Mouse (Mus musculus) MEL (cell line): ENCODE measurements around the gene Rps26.

Source experiments
- CTCF ChIP-seq, 3 experiments: IDR thresholded peaks in 2 of 3; conservative IDR thresholded peaks in 1 of 3; 2 replicates each; pipeline ENCODE4 v1.5.1; 2011 to 2012; ENCODE audit warnings: low read length in 3 of 3, low read depth in 2 of 3, mild to moderate bottlenecking in 2 of 3, improper control_type of control experiment in 1 of 3, inconsistent platforms in 1 of 3, mixed read lengths in 1 of 3, moderate library complexity in 1 of 3; ENCODE audit not compliant: control insufficient read depth in 1 of 3, insufficient read depth in 1 of 3, poor library complexity in 1 of 3, severe bottlenecking in 1 of 3
- EP300 ChIP-seq, 2 experiments: IDR thresholded peaks; 2 replicates each; pipeline ENCODE4 v1.6.1; 2011; ENCODE audit warnings: improper control_type of control experiment in 2 of 2, low read length in 2 of 2, low read depth in 1 of 2, mild to moderate bottlenecking in 1 of 2
- POLR2A ChIP-seq, 2 experiments: IDR thresholded peaks; 2 replicates each; pipeline ENCODE4 v1.6.1; 2011 to 2012; ENCODE audit warnings: low read length in 2 of 2, mild to moderate bottlenecking in 2 of 2, control low read depth in 1 of 2, improper control_type of control experiment in 1 of 2, low read depth in 1 of 2, moderate library complexity in 1 of 2; ENCODE audit not compliant: control insufficient read depth in 1 of 2, insufficient read depth in 1 of 2, poor library complexity in 1 of 2
- POLR2AphosphoS5 ChIP-seq: IDR thresholded peaks from 2 replicates; pipeline ENCODE4 v1.6.1; 2012; ENCODE audit warnings: low read depth, borderline replicate concordance, mild to moderate bottlenecking, inconsistent platforms, low read length, moderate library complexity, mixed read lengths
- TCF12 ChIP-seq: IDR thresholded peaks from 2 replicates; pipeline ENCODE4 v1.6.1; 2014; ENCODE audit warnings: low read depth, mild to moderate bottlenecking, inconsistent platforms, low read length, improper control_type of control experiment, moderate library complexity
- ZMIZ1 ChIP-seq: IDR thresholded peaks from 2 replicates; pipeline ENCODE4 v1.6.1; 2012; ENCODE audit warnings: low read depth, mild to moderate bottlenecking, inconsistent platforms, low read length, improper control_type of control experiment, moderate library complexity

DNA sequence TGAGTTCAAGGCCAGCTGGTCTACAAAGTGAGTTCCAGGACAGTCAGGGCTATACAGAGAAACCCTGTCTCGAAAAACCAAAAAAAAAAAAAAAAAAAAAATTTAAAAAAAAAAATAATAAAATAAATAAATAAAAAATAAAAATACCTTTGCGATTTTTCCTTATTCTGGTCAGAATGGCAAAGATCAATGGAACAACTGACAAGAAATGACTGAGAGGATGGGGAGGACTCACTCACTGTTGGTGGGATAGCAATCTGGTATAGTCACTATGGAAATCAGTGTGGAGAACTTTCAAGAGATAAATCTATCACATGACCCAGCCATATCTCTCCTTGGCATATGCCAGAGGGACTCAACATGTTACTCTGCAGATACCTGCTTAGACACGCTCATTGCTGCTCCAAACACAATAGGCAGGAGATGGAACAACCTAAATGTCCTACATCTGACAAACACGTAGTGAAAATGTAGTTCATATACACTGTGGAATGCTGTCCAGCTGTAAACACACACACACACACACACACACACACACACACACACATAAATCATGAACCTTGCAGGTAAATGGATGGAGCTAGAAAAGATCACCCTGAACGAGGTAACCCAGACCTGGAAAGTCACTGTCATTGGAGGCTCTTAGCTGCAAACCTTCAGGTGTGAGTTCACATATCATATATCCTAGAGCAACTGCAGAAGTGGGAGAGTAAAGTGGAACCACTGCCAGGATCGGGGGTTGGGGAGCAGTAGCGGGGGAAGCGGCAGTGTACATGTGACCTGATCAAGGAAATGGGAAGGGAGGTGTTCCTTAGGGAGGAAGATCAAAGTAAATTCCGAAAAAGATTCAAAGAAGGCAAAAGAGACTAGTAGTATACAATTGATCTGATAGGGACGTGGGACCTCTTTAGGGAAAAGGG lies 1.1 kb upstream of the Rps26 start:
- TF ChIP-seq TCF12 (peak; percentile 83), EP300 (IDR thresholded peaks at IDR 0.05; ENCODE audit: low read depth in 1 of 2, low read length in 2 of 2) (peak; percentile 24 to 72; a peak in 3 of 4 replicates), CTCF (IDR thresholded peaks at IDR 0.05 in 2 of 3, conservative IDR thresholded peaks at IDR 0.05 in 1 of 3; ENCODE audit: control insufficient read depth in 1 of 3, insufficient read depth in 1 of 3, low read depth in 2 of 3, low read length in 3 of 3, poor library complexity in 1 of 3, severe bottlenecking in 1 of 3) (no peak), ZMIZ1 (no peak), POLR2AphosphoS5 (no peak), POLR2A (IDR thresholded peaks at IDR 0.05; ENCODE audit: control insufficient read depth in 1 of 2, insufficient read depth in 1 of 2, low read depth in 1 of 2, low read length in 2 of 2, poor library complexity in 1 of 2) (no peak)
